In the genomic region with DNA sequence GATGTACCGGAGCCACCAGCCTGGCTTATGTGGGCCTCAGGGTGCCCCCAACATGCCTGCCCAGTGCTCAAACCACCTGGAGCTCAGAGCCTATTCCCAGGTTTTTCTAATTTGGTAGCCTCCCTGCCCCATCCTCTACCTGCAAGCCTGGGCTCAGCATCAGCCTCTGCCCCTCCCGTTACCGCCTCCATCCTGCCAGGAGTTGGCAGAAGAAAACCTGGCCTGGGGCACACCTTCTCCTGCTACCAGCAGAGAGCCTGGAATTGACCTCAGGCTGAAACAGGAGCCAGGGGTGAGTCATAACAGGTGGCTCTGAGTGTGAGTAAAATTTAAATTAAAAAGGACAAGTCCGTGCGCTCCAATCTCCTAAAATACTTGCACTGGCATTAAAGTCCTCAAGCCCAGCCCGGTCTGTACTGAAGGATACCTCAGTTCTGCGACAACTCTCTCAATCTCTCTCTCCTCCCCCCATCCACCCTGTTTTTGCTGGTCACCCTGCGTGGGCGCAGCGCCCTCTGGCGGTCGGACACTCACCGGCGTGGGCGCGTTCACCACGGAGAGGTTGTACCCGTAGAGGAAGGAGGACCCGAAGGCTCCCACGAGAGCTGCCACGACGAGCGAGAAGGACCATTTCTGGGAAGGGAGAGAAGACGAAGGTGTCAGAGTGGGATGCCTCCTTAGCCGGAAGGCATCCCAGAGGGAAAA, we compare ENCODE assay signal across 8 mouse cellular contexts. TPM values are rescaled to one million over a fixed set of nuclear protein-coding genes. Genes with fewer than 3 reads are reported as not detected.
DNase-seq lines count a peak whose midpoint lies in the region; ATAC-seq and TF ChIP-seq lines count a peak whose summit lies in the region.

No protein-coding gene starts in this region.

- no peak for ATAC-seq in forebrain, postnatal 0 days
- no peak for ATAC-seq in forebrain, embryonic 15.5 days (replicated peaks)
- no peak for ATAC-seq in intestine, embryonic 16.5 days

- H3K9ac ChIP-seq in forebrain, postnatal 0 days = no peak overlapping the region
- H3K9ac ChIP-seq in forebrain, embryonic 15.5 days (replicated peaks) = no peak overlapping the region
- H3K9ac ChIP-seq in intestine, embryonic 16.5 days (ENCODE audit: low read depth, low read length) = no peak overlapping the region

- H3K27ac ChIP-seq in forebrain, postnatal 0 days (ENCODE audit: low read depth, low read length) = no peak overlapping the region
- H3K27ac ChIP-seq in forebrain, embryonic 15.5 days (replicated peaks) = no peak overlapping the region
- H3K27ac ChIP-seq in gastrocnemius, adult 2 months = no peak overlapping the region
- no peak overlapping the region for H3K27ac ChIP-seq in intestine, embryonic 16.5 days (ENCODE audit: low read length)

- H3K4me3 ChIP-seq in forebrain, postnatal 0 days (ENCODE audit: low read depth, low read length) = no peak overlapping the region
- H3K4me3 ChIP-seq in forebrain, embryonic 15.5 days = no peak overlapping the region
- no peak overlapping the region for H3K4me3 ChIP-seq in gastrocnemius, adult 2 months
- H3K4me3 ChIP-seq in intestine, embryonic 16.5 days (ENCODE audit: low read length) = no peak overlapping the region

- H3K4me2 ChIP-seq in forebrain, postnatal 0 days (ENCODE audit: low read depth) = no peak overlapping the region
- H3K4me2 ChIP-seq in forebrain, embryonic 15.5 days (replicated peaks) = no peak overlapping the region
- no peak overlapping the region for H3K4me2 ChIP-seq in intestine, embryonic 16.5 days (ENCODE audit: low read depth, low read length)

- no peak for DNase-seq in forebrain, postnatal 0 days
- peak; percentile 45 to 84 for DNase-seq in spleen, postnatal 4 days (ENCODE audit: low spot score in 2 of 2)
- no peak for DNase-seq in spleen, adult 12 weeks (ENCODE audit: low spot score)
- DNase-seq in gastrocnemius, adult 2 months = peak; percentile 64
- peak; percentile 41 for DNase-seq in left cerebral cortex, postnatal 36 days (ENCODE audit: low spot score in 2 of 2)
- DNase-seq in thymus, postnatal 25 days = peak; percentile 34

- no peaks in the 10 kb centered on the region for H3K9me3 ChIP-seq in forebrain, postnatal 0 days (ENCODE audit: low read length)
- H3K9me3 ChIP-seq in forebrain, embryonic 15.5 days = no peaks in the 10 kb centered on the region
- no peaks in the 10 kb centered on the region for H3K9me3 ChIP-seq in intestine, embryonic 16.5 days (ENCODE audit: control insufficient read depth, low read length)

- H3K36me3 ChIP-seq in forebrain, postnatal 0 days (ENCODE audit: insufficient read depth) = no peaks in the 10 kb centered on the region
- no peaks in the 10 kb centered on the region for H3K36me3 ChIP-seq in forebrain, embryonic 15.5 days
- no peaks in the 10 kb centered on the region for H3K36me3 ChIP-seq in intestine, embryonic 16.5 days (ENCODE audit: control insufficient read depth, insufficient read depth, low read length)

- WGBS in forebrain, postnatal 0 days = 88% methylated on average over 25 of the region's 25 CpGs
- WGBS in forebrain, embryonic 15.5 days = 91% methylated on average over 24 of the region's 25 CpGs
- 88% methylated on average over 25 of the region's 25 CpGs for WGBS in intestine, embryonic 16.5 days

- peaks cover 7% of the 10 kb centered on the region; the same call in 1 of the 2 replicates for H3K4me1 ChIP-seq in forebrain, postnatal 0 days (ENCODE audit: insufficient read depth)
- H3K4me1 ChIP-seq in forebrain, embryonic 15.5 days = peaks cover 12% of the 10 kb centered on the region
- H3K4me1 ChIP-seq in intestine, embryonic 16.5 days (ENCODE audit: control insufficient read depth, insufficient read depth, low read length) = peaks cover 9% of the 10 kb centered on the region; the same call in 1 of the 2 replicates

- TF ChIP-seq CTCF in forebrain, postnatal 0 days (IDR thresholded peaks at IDR 0.05; ENCODE audit: low read depth) = peak; percentile 39; the same call in 1 of the 2 replicates
- peak; percentile 67 for TF ChIP-seq CTCF in gastrocnemius, adult 2 months (IDR thresholded peaks at IDR 0.05)

- intact Hi-C loops in gastrocnemius, adult 2 months (cut with DNase I) = loop anchor here (1.0 kb wide), 1 partner anchor 170 kb away; no protein-coding TSS in a partner anchor
- intact Hi-C loops in left cerebral cortex, postnatal 36 days (cut with DNase I) = no loop called here

- H3K27me3 ChIP-seq in forebrain, postnatal 0 days (ENCODE audit: insufficient read depth, low read length) = no peaks in the 10 kb centered on the region
- no peaks in the 10 kb centered on the region for H3K27me3 ChIP-seq in forebrain, embryonic 15.5 days
- no peaks in the 10 kb centered on the region for H3K27me3 ChIP-seq in intestine, embryonic 16.5 days (replicated peaks; ENCODE audit: control insufficient read depth, insufficient read depth, low read length)

RNA-seq across cellular contexts. Expression of a gene that starts 25.9 kb away (rescaled TPM):
- 2.2 and 5.0 TPM in 2 replicates for total RNA-seq in forebrain, postnatal 0 days (2014; rRNA removed)
- polyA plus RNA-seq in forebrain, postnatal 0 days (2015; fragmentation: Nextera tagmentation; extraction: Ambion mirVana) = 0.36 and 0.81 TPM in 2 replicates
- 0.15 and 0.49 TPM in 2 replicates for polyA plus RNA-seq in forebrain, embryonic 15.5 days (2015; fragmentation: Nextera tagmentation; extraction: Ambion mirVana)
- under 1 TPM; 0.20 to 0.25 TPM for total RNA-seq in gastrocnemius, adult 2 months (2021)
- total RNA-seq in left cerebral cortex, postnatal 36 days (2021) = under 1 TPM; 0.39 to 0.63 TPM
- 2.5 and 2.6 TPM in 2 replicates for polyA plus RNA-seq in intestine, embryonic 16.5 days (2015; fragmentation: Nextera tagmentation; extraction: Ambion mirVana)

Comparison
In these comparisons a context has a peak if more than half of its experiments do, and no peak if none do; other contexts are left out.
1. DNase-seq: peak in spleen, postnatal 4 days (2 of 2), gastrocnemius, adult 2 months (single experiment), left cerebral cortex, postnatal 36 days (2 of 2) and thymus, postnatal 25 days (single experiment); none in forebrain, postnatal 0 days (single experiment) and spleen, adult 12 weeks (single experiment).